Mouse (Mus musculus) MEL (cell line): ENCODE results near the gene ccdc198. TPM values are rescaled to one million over a fixed set of nuclear protein-coding genes. Genes with fewer than 3 reads are reported as not detected.

Experiments used
- DNase-seq: peaks from one replicate; pipeline ENCODE4 v3.0.0; 2011; ENCODE audit warnings: low read depth, low spot score
- H3K27ac ChIP-seq: 2 replicates; pipeline ENCODE4 v1.5.1; 2012; ENCODE audit warnings: low read depth, mild to moderate bottlenecking, control low read depth, low read length, moderate library complexity; ENCODE audit not compliant: control insufficient read depth
- H3K27me3 ChIP-seq, 2 experiments: fragments of 150-350 bp in 1 of 2; sonication (generic) in 1 of 2; 2 replicates each; pipeline ENCODE4 v1.6.1; 2012; ENCODE audit warnings: low read length in 2 of 2, mild to moderate bottlenecking in 2 of 2, improper control_type of control experiment in 1 of 2, moderate library complexity in 1 of 2; ENCODE audit not compliant: insufficient read depth in 2 of 2, control insufficient read depth in 1 of 2
- H3K36me3 ChIP-seq, 2 experiments: 2 replicates each; pipeline ENCODE4 v1.6.1; 2012 to 2014; ENCODE audit warnings: low read length in 2 of 2, improper control_type of control experiment in 1 of 2, inconsistent platforms in 1 of 2, mild to moderate bottlenecking in 1 of 2; ENCODE audit not compliant: insufficient read depth in 2 of 2, control insufficient read depth in 1 of 2
- H3K4me1 ChIP-seq, 2 experiments: fragments of 150-350 bp in 1 of 2; sonication (generic) in 1 of 2; 2 replicates each; pipeline ENCODE4 v1.6.1; 2012; ENCODE audit warnings: low read length in 2 of 2, improper control_type of control experiment in 1 of 2, mild to moderate bottlenecking in 1 of 2; ENCODE audit not compliant: insufficient read depth in 2 of 2, control insufficient read depth in 1 of 2
- H3K4me3 ChIP-seq, 2 experiments: fragments of 150-350 bp in 1 of 2; sonication (generic) in 1 of 2; 2 replicates each; pipeline ENCODE4 v1.5.1; 2012; ENCODE audit warnings: low read depth in 2 of 2, low read length in 2 of 2, mild to moderate bottlenecking in 2 of 2, moderate library complexity in 2 of 2, control low read depth in 1 of 2, improper control_type of control experiment in 1 of 2; ENCODE audit not compliant: control insufficient read depth in 1 of 2, insufficient read depth in 1 of 2
- H3K79me2 ChIP-seq: 2 replicates; pipeline ENCODE4 v1.6.1; 2012; ENCODE audit warnings: mild to moderate bottlenecking, low read length, moderate library complexity; ENCODE audit not compliant: control insufficient read depth, poor library complexity, insufficient read depth
- H3K9ac ChIP-seq: 2 replicates; pipeline ENCODE4 v1.6.1; 2012; ENCODE audit warnings: low read depth, mild to moderate bottlenecking, control low read depth, low read length, moderate library complexity; ENCODE audit not compliant: control insufficient read depth, poor library complexity, severe bottlenecking
- H3K9me3 ChIP-seq: fragments of 150-350 bp; sonication (generic); replicated peaks from 2 replicates; pipeline ENCODE4 v1.6.1; 2012; ENCODE audit warnings: mild to moderate bottlenecking, low read length, improper control_type of control experiment, moderate library complexity; ENCODE audit not compliant: insufficient read depth
- CHD1 ChIP-seq: IDR thresholded peaks from 2 replicates; pipeline ENCODE4 v1.6.1; 2012; ENCODE audit warnings: low read depth, mild to moderate bottlenecking, inconsistent platforms, low read length, improper control_type of control experiment
- ELF1 ChIP-seq: IDR thresholded peaks from 2 replicates; pipeline ENCODE4 v1.6.1; 2014; ENCODE audit warnings: low read depth, mild to moderate bottlenecking, inconsistent platforms, low read length, improper control_type of control experiment, moderate library complexity
- JUND ChIP-seq: IDR thresholded peaks from 2 replicates; pipeline ENCODE4 v1.6.1; 2011; ENCODE audit warnings: low read depth, mild to moderate bottlenecking, improper control_type of control experiment, low read length
- MAX ChIP-seq: IDR thresholded peaks from 2 replicates; pipeline ENCODE4 v1.6.1; 2011; ENCODE audit warnings: low read length, improper control_type of control experiment
- MYB ChIP-seq: IDR thresholded peaks from 2 replicates; pipeline ENCODE4 v1.6.1; 2011; ENCODE audit warnings: mild to moderate bottlenecking, low read depth, low read length, improper control_type of control experiment
- POLR2A ChIP-seq, 2 experiments: IDR thresholded peaks; 2 replicates each; pipeline ENCODE4 v1.6.1; 2011 to 2012; ENCODE audit warnings: low read length in 2 of 2, mild to moderate bottlenecking in 2 of 2, control low read depth in 1 of 2, improper control_type of control experiment in 1 of 2, low read depth in 1 of 2, moderate library complexity in 1 of 2; ENCODE audit not compliant: control insufficient read depth in 1 of 2, insufficient read depth in 1 of 2, poor library complexity in 1 of 2
- POLR2AphosphoS2 ChIP-seq: IDR thresholded peaks from 2 replicates; pipeline ENCODE4 v1.6.1; 2011; ENCODE audit warnings: low read length, improper control_type of control experiment
- SIN3A ChIP-seq: IDR thresholded peaks from 2 replicates; pipeline ENCODE4 v1.6.1; 2012; ENCODE audit warnings: low read length, improper control_type of control experiment, inconsistent platforms
- TBP ChIP-seq: IDR thresholded peaks from 2 replicates; pipeline ENCODE4 v1.8.0; 2011; ENCODE audit warnings: low read depth, low read length, improper control_type of control experiment
- TCF12 ChIP-seq: IDR thresholded peaks from 2 replicates; pipeline ENCODE4 v1.6.1; 2014; ENCODE audit warnings: low read depth, mild to moderate bottlenecking, inconsistent platforms, low read length, improper control_type of control experiment, moderate library complexity
- UBTF ChIP-seq: IDR thresholded peaks from 2 replicates; pipeline ENCODE4 v1.6.1; 2012; ENCODE audit warnings: low read depth, mild to moderate bottlenecking, inconsistent platforms, low read length, improper control_type of control experiment, moderate library complexity, borderline replicate concordance; ENCODE audit not compliant: insufficient read depth
- USF1 ChIP-seq: IDR thresholded peaks from 2 replicates; pipeline ENCODE4 v1.6.1; 2014; ENCODE audit warnings: low read depth, mild to moderate bottlenecking, inconsistent platforms, low read length, improper control_type of control experiment, moderate library complexity
- ZC3H11A ChIP-seq: IDR thresholded peaks from 2 replicates; pipeline ENCODE4 v1.6.1; 2012; ENCODE audit warnings: low read depth, mild to moderate bottlenecking, inconsistent platforms, low read length, improper control_type of control experiment
- polyA plus RNA-seq, 2 experiments: library from polyadenylated mRNA; stranded (reverse) in 1 of 2; unstranded in 1 of 2; fragments of >175 nt in 1 of 2; fragments of >200 nt in 1 of 2; gene quantifications; 2 replicates each; pipeline versions ENCODE4 v1.2.1 to v1.2.4; 2012; ENCODE audit warnings: low replicate concordance in 2 of 2, low read depth in 1 of 2; ENCODE audit not compliant: insufficient read length in 2 of 2, insufficient read depth in 1 of 2, missing spikeins in 1 of 2
- total RNA-seq: library from RNA; depleted of rRNA; stranded (reverse); fragments of 300-350 nt; gene quantifications from 2 replicates; pipeline ENCODE4 v1.2.3, GENCODE M21; 2012

The ccdc198 gene
- total and polyA plus RNA-seq, 3 experiments = not detected

GRCm38 (mm10) chr14:49275376-49275775 is 30.1 kb upstream of the ccdc198 start:
- Histone ChIP-seq H3K9ac (no peak overlapping the region), H3K36me3 (no peaks in the 10 kb centered on the region), H3K4me1 (no peaks in the 10 kb centered on the region), H3K27ac (no peak overlapping the region), H3K9me3 (no peaks in the 10 kb centered on the region), H3K27me3 (no peaks in the 10 kb centered on the region; a peak in 1 of 4 replicates), H3K79me2 (no peaks in the 10 kb centered on the region), H3K4me3 (no peak overlapping the region)
- TF ChIP-seq CHD1 = no peak
- no peak for TF ChIP-seq POLR2A (IDR thresholded peaks at IDR 0.05; ENCODE audit: control insufficient read depth in 1 of 2, insufficient read depth in 1 of 2, low read depth in 1 of 2, low read length in 2 of 2, poor library complexity in 1 of 2)
- no peak for TF ChIP-seq TBP
- TF ChIP-seq JUND = no peak
- TF ChIP-seq UBTF = no peak
- no peak for TF ChIP-seq ELF1
- DNase-seq = no peak

- H3K27ac ChIP-seq = no peak overlapping the region
- H3K79me2 ChIP-seq = no peaks in the 10 kb centered on the region
- H3K9me3 ChIP-seq = no peaks in the 10 kb centered on the region
- H3K4me1 ChIP-seq = no peaks in the 10 kb centered on the region
- H3K9ac ChIP-seq = no peak overlapping the region
- H3K36me3 ChIP-seq = no peaks in the 10 kb centered on the region
- H3K27me3 ChIP-seq = no peaks in the 10 kb centered on the region
- TF ChIP-seq POLR2AphosphoS2 = no peak
- no peak for TF ChIP-seq POLR2A (IDR thresholded peaks at IDR 0.05; ENCODE audit: control insufficient read depth in 1 of 2, insufficient read depth in 1 of 2, low read depth in 1 of 2, low read length in 2 of 2, poor library complexity in 1 of 2)
- no peak for TF ChIP-seq MYB
- no peak overlapping the region for H3K4me3 ChIP-seq
- no peak for DNase-seq
These were observed 20.2 kb upstream of the ccdc198 start for GRCm38 (mm10) chr14:49265286-49266002.

GRCm38 (mm10) chr14:49241522-49241921 is 3.8 kb downstream of the ccdc198 start:
- Histone ChIP-seq H3K4me3 (no peak overlapping the region), H3K9ac (no peak overlapping the region)
- TF ChIP-seq SIN3A = no peak
- no peak for TF ChIP-seq TCF12
- TF ChIP-seq MAX = no peak
- no peak for TF ChIP-seq USF1
- no peak for TF ChIP-seq ELF1
- TF ChIP-seq ZC3H11A = no peak
- TF ChIP-seq, all 39 proteins: peak for 0
- Histone ChIP-seq H3K36me3 (no peaks in the 10 kb centered on the region), H3K4me1 (no peaks in the 10 kb centered on the region), H3K27me3 (peaks cover 2% of the 10 kb centered on the region in 2 experiments; a peak in 1 of 4 replicates), H3K27ac (no peak overlapping the region), H3K9me3 (no peaks in the 10 kb centered on the region), H3K79me2 (no peaks in the 10 kb centered on the region)
- DNase-seq = no peak
